Mouse (Mus musculus): ENCODE measurements around the gene Ccr6. TPM values are rescaled to one million over a fixed set of nuclear protein-coding genes. Genes with fewer than 3 reads are reported as not detected.
"Not testable (repeated sequence)": the region's sequence is repeated elsewhere in the genome, so short reads cannot be mapped to it uniquely, and the experiment has no call there.

The Ccr6 gene
- polyA plus RNA-seq, 1 experiment, result not detected

DNA sequence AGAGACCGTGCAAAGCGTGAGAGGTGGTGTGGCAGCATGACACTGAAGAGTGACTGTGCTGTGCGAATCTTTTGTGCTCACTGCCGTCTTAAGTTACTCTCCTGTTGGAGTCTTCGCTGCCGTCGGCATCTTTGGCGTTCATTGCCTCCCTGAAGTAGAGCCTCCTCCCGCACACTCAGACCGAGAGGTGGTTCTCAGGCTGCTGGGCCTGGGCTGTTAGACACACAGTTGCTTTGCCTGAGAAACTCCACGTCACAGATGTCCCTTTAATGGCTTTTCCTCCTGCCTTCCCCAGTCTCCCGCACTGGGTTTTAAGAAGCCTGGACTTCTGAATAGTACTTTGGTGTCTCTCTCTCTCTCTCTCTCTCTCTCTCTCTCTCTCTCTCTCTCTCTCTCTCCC lies 5.8 kb downstream of the Ccr6 start:
- WGBS, result 77% methylated on average over 12 of the region's 12 CpGs
- TF ChIP-seq CTCF (IDR thresholded peaks at IDR 0.05; ENCODE audit: insufficient read depth, low read depth, low read length) (no peak), POLR2A (IDR thresholded peaks at IDR 0.05; ENCODE audit: insufficient read depth, low read depth, low read length) (no peak)
- Histone ChIP-seq H3K27ac (ENCODE audit: insufficient read depth, low read depth, low read length) (no peak overlapping the region), H3K4me1 (ENCODE audit: control insufficient read depth, insufficient read depth, low read length) (no peaks in the 10 kb centered on the region), H3K4me3 (ENCODE audit: insufficient read depth, low read depth, low read length) (no peak overlapping the region)

DNA sequence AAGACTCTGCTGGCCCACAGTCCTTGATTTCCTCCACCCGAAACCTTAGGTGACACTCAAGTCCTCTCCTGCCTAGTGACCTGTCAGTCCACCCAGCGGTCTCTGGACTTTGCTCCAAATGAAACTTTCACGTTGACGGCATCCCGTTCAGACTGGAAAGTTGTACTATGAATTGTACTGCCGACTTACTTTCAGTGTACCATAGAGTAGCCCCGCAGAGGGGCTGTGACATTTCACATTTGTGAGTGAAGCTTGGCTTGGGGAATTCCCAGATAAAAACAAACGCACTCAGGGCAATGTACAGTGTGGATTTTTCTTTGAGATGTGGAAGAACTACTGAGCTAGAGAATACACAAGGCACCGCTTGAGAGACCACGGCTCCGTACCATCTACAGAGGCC lies 6.3 kb downstream of the Ccr6 start:
- WGBS, result 90% methylated on average over 11 of the region's 11 CpGs
- TF ChIP-seq POLR2A (IDR thresholded peaks at IDR 0.05; ENCODE audit: insufficient read depth, low read depth, low read length) (no peak), CTCF (IDR thresholded peaks at IDR 0.05; ENCODE audit: insufficient read depth, low read depth, low read length) (no peak)

GRCm38 (mm10) chr17:8244124-8244523 lies 8.3 kb downstream of the Ccr6 start:
- H3K4me3 ChIP-seq (ENCODE audit: insufficient read depth, low read depth, low read length), result no peak overlapping the region
- 91% methylated on average over 2 of the region's 2 CpGs for WGBS

More for the DNA sequence above, 6.3 kb downstream of the Ccr6 start:
- Histone ChIP-seq H3K27ac (ENCODE audit: insufficient read depth, low read depth, low read length) (no peak overlapping the region), H3K4me1 (ENCODE audit: control insufficient read depth, insufficient read depth, low read length) (no peaks in the 10 kb centered on the region), H3K4me3 (ENCODE audit: insufficient read depth, low read depth, low read length) (no peak overlapping the region)

GRCm38 (mm10) chr17:8246102-8246754 lies 10.4 kb downstream of the Ccr6 start:
- no peak for TF ChIP-seq CTCF (IDR thresholded peaks at IDR 0.05; ENCODE audit: insufficient read depth, low read depth, low read length)
- no peak for TF ChIP-seq POLR2A (IDR thresholded peaks at IDR 0.05; ENCODE audit: insufficient read depth, low read depth, low read length)
- no peak overlapping the region for H3K4me3 ChIP-seq (ENCODE audit: insufficient read depth, low read depth, low read length)
- H3K27ac ChIP-seq (ENCODE audit: insufficient read depth, low read depth, low read length), result no peak overlapping the region
- 71% methylated on average over 4 of the region's 4 CpGs for WGBS
- no peaks in the 10 kb centered on the region for H3K4me1 ChIP-seq (ENCODE audit: control insufficient read depth, insufficient read depth, low read length)

More at GRCm38 (mm10) chr17:8244124-8244523, 8.3 kb downstream of the Ccr6 start:
- no peaks in the 10 kb centered on the region for H3K4me1 ChIP-seq (ENCODE audit: control insufficient read depth, insufficient read depth, low read length)
- no peak overlapping the region for H3K27ac ChIP-seq (ENCODE audit: insufficient read depth, low read depth, low read length)
- TF ChIP-seq POLR2A (IDR thresholded peaks at IDR 0.05; ENCODE audit: insufficient read depth, low read depth, low read length) (no peak), CTCF (IDR thresholded peaks at IDR 0.05; ENCODE audit: insufficient read depth, low read depth, low read length) (no peak)

DNA sequence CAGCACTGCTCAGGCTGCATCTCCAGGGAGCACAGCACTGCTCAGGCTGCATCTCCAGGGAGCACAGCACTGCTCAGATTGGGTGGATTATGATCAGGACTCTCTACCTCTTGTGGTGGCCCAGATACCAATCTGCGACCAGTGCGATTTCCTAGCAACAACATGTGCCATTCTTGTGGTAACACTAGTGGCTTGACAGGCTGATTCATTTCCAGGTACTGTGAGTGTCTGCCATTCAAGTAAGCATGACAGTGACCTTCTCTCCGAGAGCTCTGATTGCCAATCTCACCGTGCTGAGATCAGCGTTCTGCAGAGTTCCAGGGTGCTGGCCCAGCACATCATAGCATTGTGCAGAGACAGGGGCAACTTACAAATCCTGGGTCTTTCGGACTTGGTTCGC lies 15.9 kb downstream of the Ccr6 start:
- H3K4me3 ChIP-seq (ENCODE audit: insufficient read depth, low read depth, low read length), result no peak overlapping the region
- no peak overlapping the region for H3K27ac ChIP-seq (ENCODE audit: insufficient read depth, low read depth, low read length)
- no peak for TF ChIP-seq CTCF (IDR thresholded peaks at IDR 0.05; ENCODE audit: insufficient read depth, low read depth, low read length)
- no peak for TF ChIP-seq POLR2A (IDR thresholded peaks at IDR 0.05; ENCODE audit: insufficient read depth, low read depth, low read length)
- whole genome bisulfite sequencing, result 95% methylated on average over 7 of the region's 7 CpGs
- no peaks in the 10 kb centered on the region for H3K4me1 ChIP-seq (ENCODE audit: control insufficient read depth, insufficient read depth, low read length)

DNA sequence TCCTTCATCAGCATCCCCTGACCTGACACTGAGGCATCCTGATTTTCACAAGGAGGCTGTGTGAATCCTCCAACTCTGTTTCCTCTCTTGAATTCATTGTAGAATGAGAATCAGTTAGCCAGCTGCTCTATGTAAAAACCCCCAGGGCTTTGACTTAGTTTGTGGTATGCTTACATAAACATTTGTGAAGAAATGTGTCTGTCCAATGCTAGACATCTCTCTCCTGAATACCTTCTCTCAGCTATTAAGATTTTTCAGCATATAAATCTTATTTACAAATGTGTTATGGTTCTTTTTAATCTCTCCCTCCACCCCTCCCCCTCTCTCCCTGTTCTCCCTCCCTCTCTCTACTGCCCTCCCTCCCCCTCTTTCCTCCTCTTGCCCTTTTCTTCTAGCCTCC lies 18.4 kb downstream of the Ccr6 start:
- no peak for TF ChIP-seq CTCF (IDR thresholded peaks at IDR 0.05; ENCODE audit: insufficient read depth, low read depth, low read length)
- TF ChIP-seq POLR2A (IDR thresholded peaks at IDR 0.05; ENCODE audit: insufficient read depth, low read depth, low read length), result no peak
- no peak overlapping the region for H3K27ac ChIP-seq (ENCODE audit: insufficient read depth, low read depth, low read length)
- no peak overlapping the region for H3K4me3 ChIP-seq (ENCODE audit: insufficient read depth, low read depth, low read length)
- H3K4me1 ChIP-seq (ENCODE audit: control insufficient read depth, insufficient read depth, low read length), result no peaks in the 10 kb centered on the region

DNA sequence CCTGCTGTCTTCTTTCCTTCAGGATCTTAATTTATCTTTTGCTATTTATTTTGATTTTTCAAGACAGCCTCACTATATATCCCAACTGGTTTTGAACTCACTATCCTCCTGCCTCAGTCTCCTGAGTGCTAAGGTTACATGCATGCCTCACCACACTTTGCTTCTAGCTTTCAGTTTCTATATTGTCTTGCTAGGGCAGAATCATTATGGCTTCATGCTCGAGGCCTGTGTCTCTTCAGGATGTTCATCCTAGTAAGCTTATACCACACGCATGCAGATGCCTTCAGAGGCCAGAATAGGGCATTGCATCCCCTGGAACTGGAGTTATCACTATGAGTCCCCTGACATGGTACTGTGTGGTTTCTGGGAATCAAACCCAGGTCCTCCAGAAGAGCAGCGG lies 19.1 kb downstream of the Ccr6 start:
- TF ChIP-seq POLR2A (IDR thresholded peaks at IDR 0.05; ENCODE audit: insufficient read depth, low read depth, low read length), result no peak
- no peak for TF ChIP-seq CTCF (IDR thresholded peaks at IDR 0.05; ENCODE audit: insufficient read depth, low read depth, low read length)
- no peak overlapping the region for H3K27ac ChIP-seq (ENCODE audit: insufficient read depth, low read depth, low read length)
- 89% methylated on average over 3 of the region's 3 CpGs for WGBS
- H3K4me3 ChIP-seq (ENCODE audit: insufficient read depth, low read depth, low read length), result no peak overlapping the region
- no peaks in the 10 kb centered on the region for H3K4me1 ChIP-seq (ENCODE audit: control insufficient read depth, insufficient read depth, low read length)

- TF ChIP-seq POLR2A (IDR thresholded peaks at IDR 0.05; ENCODE audit: insufficient read depth, low read depth, low read length), result no peak
- no peak overlapping the region for H3K27ac ChIP-seq (ENCODE audit: insufficient read depth, low read depth, low read length)
- no peaks in the 10 kb centered on the region for H3K4me1 ChIP-seq (ENCODE audit: control insufficient read depth, insufficient read depth, low read length)
- WGBS, result 89% methylated on average over 6 of the region's 6 CpGs
- no peak overlapping the region for H3K4me3 ChIP-seq (ENCODE audit: insufficient read depth, low read depth, low read length)
These were observed 19.7 kb downstream of the Ccr6 start for GRCm38 (mm10) chr17:8255583-8255982.

- Histone ChIP-seq H3K27ac (ENCODE audit: insufficient read depth, low read depth, low read length) (no peak overlapping the region), H3K4me1 (ENCODE audit: control insufficient read depth, insufficient read depth, low read length) (no peaks in the 10 kb centered on the region), H3K4me3 (ENCODE audit: insufficient read depth, low read depth, low read length) (no peak overlapping the region)
- TF ChIP-seq CTCF (IDR thresholded peaks at IDR 0.05; ENCODE audit: insufficient read depth, low read depth, low read length) (no peak), POLR2A (IDR thresholded peaks at IDR 0.05; ENCODE audit: insufficient read depth, low read depth, low read length) (no peak)
- 76% methylated on average over 8 of the region's 8 CpGs for WGBS
These were observed 21.1 kb downstream of the Ccr6 start for GRCm38 (mm10) chr17:8256982-8257381.

DNA sequence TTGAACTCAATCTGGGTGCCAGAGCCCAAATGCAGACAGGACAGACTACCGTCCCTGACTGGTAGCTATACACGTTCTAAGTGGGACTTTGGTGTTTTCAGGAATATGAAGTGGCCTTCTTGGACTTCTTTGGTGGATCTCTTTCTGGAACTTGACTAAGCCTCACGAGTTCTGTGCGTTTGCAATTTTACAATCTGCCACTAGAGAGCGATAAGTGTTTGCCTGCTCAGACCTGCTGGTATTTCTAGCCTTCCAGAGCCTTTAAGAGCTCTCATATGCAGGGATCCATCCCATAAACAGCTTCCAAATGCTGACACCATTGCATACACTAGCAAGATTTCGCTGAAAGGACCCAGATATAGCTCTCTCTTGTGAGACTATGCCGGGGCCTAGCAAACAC lies 28.8 kb downstream of the Ccr6 start:
- H3K4me1 ChIP-seq (ENCODE audit: control insufficient read depth, insufficient read depth, low read length); H3K4me3 ChIP-seq (ENCODE audit: insufficient read depth, low read depth, low read length); H3K27ac ChIP-seq (ENCODE audit: insufficient read depth, low read depth, low read length): not testable (repeated sequence)
- WGBS, result 8% methylated on average over 7 of the region's 7 CpGs
